Mouse (Mus musculus): ENCODE results near the gene Nexn.
A peak's percentile ranks its signal among the peaks of the same experiment; 100 is the strongest.
"Not testable (repeated sequence)": the region's sequence is repeated elsewhere in the genome, so short reads cannot be mapped to it uniquely, and the experiment has no call there.

The Nexn gene

DNA sequence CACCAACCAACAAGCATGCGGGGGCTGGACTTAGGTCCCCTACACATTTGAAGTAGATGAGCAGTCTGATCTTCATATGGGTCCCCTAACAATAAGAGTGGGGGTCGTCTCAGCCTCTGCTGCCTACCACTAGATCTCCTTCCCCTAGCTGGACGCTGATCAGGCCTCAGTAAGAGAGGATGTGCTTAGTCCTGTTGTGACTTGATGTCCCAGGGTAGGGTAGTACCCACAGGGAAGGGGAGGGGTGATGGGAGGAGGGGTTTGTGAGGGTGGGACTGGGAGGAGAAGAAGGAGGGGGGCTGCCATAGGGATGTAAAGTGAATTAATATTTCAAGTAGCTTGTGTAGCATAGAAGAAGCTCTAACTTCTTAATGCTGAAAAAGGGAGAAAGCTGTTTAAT is 67.0 kb downstream of the Nexn start:
- no peak for DNase-seq (ENCODE audit: low read depth, low spot score)

- DNase-seq (ENCODE audit: low read depth, low spot score), result not testable (repeated sequence)
Measured at GRCm38 (mm10) chr3:152197246-152197645, 68.9 kb downstream of the Nexn start.

DNA sequence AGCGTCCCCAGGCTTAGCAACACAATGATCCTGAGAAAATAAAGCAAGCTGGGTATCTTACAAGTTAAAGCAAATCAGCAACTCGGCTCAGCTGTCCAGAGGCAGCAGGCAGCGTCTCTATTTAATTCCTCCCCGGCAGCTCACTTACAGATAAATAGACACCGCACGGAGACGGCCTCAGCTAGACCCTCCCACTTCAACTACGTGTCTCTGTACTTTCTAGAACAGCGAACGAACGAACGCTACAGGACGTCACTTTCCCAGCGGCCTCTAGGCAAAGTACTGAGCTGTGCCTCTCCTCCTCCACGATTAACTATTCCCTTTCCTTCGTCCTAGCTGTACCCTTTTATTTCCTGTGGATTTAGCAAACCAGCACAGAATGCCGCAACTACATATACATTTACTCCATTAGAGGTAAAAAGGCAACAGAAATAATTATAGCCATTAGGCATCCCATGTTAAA is 72.5 kb downstream of the Nexn start:
- DNase-seq (ENCODE audit: low read depth, low spot score), result peak; percentile 98

DNA sequence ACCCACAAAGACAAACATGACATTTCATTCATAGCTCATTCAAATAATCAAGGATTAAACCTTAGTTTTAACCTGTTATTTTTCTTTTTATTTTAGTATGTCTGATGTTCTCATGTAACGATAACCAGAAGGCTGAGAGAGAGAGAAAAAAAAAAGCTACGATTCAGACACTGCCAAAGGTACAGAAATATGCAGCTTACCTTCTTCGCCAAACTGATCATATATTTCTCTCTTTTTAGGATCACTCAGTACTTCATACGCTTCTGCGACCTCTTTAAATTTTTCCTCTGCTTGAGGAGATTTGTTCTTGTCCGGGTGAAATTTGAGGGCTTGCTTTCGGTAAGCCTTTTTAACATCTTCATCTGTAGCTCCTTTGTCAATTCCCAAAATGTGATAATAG is 73.0 kb downstream of the Nexn start:
- DNase-seq (ENCODE audit: low read depth, low spot score), result no peak

DNA sequence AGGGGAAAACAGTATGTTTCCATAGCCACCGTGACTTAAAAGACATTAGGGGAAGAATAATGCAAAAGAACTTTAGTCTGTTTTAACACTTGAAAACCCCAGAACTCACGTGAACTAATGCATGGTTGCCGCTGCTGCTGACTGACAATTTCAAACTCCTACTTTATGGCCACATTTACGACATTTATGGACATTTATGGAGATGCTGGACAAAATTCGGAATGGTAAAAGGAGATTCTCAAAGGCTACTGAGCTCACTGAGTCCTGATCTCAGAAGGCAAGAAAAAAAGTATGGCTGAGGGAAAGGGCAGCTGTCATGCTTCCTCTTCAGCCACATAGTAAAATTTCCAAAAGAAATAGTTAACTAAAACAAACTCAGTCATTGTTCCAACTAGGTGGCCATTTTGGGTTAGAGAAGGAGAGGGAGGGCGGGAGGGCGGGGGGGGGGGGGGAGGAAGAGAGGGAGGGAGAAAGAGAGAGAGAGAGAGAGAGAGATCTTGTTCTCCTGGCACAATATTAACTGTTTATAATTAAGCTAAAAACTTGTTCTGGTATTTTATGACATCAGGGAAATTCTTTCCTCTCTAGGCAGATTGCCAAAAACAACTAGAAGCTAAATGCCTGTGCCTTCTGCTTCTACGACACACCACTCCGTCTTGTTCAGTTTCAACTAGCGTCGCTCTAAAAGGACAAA is 73.8 kb downstream of the Nexn start:
- peak; percentile 65 for DNase-seq (ENCODE audit: low read depth, low spot score)

DNA sequence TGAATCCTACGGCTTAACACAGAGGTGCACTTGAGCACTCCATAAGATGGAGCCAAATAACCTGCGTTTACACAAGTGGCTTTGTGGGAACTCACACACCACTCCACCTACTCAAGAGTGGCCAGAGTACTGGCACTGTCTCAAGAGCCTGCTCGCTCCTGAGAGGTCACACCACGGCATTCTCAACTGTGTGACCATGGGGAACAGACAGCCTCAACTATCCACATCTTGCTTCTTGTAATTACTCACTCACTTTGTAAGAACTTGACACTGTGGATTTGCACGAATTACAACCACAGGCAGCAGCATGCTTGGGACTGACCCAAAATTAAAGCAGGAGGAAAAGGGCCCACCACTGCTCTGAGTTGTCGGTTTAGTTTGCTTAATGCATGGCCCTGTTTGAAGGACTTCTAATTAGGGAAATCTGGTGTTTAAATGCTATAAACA is 74.3 kb downstream of the Nexn start:
- DNase-seq (ENCODE audit: low read depth, low spot score), result peak; percentile 58

DNA sequence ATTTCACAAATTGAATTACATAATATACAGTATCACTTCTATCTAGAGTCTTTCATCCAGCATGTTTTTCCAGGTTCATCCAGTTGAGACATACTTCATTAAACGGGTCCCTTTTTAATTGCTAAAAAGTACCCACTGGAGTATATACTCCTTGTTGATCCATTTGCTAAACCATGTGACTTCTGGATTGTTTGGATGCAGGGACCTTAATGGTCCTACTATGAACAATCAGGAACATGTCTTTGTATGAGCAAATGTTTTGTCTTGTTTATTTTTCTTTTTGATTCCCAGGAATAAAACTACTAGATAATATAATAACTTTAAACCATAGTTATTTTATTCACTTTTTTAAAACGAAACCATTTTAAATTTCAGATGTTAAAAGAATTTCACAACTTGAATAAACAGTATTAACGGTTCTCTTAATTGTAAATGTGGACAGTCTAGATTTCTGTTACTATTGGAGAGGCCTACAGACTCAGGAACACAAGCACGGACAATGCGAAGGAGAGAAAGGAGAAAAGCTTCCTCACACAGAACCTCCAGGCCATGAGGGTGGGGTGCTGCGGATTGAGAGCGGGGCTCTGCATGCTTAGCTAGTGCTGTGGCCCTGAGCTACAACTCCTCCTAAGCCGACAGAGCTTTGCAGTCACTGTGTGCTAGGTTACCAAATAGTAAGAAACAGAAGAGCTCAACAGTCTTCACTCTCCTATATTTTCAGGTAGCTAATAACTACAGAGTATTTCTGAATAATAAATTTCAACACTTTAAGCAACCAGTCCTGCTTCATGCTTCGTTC is 75.3 kb downstream of the Nexn start:
- DNase-seq (ENCODE audit: low read depth, low spot score), result peak; percentile 25

DNA sequence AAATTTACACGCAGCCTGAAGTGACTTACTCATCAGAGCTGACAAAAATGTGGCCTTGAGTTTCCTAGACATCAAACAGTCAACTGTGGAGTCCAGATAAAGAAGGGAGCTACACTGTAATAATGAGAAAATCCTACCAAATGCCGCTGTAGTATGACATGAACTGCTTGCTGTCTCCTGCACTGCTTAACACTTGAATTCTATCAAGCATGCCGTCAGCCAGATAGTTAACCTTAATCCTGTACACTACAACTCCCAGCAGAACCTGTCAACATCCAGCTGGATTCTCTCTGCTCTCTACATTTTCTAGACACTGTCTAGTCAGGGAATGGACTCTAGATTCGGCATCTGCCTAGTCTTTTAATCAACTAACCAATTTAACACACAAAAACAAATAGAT is 76.8 kb downstream of the Nexn start:
- no peak for DNase-seq (ENCODE audit: low read depth, low spot score)

Data from brain, adult 2 months (tissue).